Mouse (Mus musculus) testis, adult 2 months (tissue): ENCODE data around the gene Spdya.

ENCODE experiments used
- CTCF ChIP-seq: fragments of 200-500 bp; IDR thresholded peaks from 2 replicates; pipeline ENCODE4 v1.5.1; 2012; ENCODE audit warnings: low read depth, mild to moderate bottlenecking, inconsistent platforms, low read length, moderate library complexity; ENCODE audit not compliant: control insufficient read depth, insufficient read depth, insufficient replicate concordance
- POLR2A ChIP-seq: fragments of 200-500 bp; IDR thresholded peaks from 2 replicates; pipeline ENCODE4 v1.6.1; 2012; ENCODE audit warnings: low read depth, mild to moderate bottlenecking, inconsistent platforms, low read length, moderate library complexity; ENCODE audit not compliant: control insufficient read depth

GRCm38 (mm10) chr17:71528042-71528441, 23.8 kb upstream of the Spdya start:
- TF ChIP-seq CTCF (no peak), POLR2A (no peak)
